13 mouse cellular contexts compared by ENCODE assay signal in the genomic region with DNA sequence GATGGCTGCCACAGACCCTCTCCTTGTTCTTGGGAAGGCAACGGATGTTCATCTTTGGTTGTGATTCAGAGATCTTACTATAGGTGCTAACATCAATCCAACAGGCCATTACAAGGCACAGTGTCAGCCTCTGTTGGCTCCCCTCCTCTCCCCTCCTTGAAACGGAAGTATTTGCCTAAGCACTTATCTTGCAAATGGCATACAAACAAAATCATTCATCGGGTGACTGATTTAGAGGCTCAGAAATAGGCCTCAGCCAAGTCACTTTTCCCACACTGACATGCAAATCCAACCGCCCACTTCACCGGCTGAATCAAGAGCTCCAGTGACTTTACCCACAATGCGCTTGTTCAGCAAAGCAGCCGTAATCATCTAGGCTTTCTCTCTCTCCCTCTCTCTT. TPM values are rescaled to one million over a fixed set of nuclear protein-coding genes. Genes with fewer than 3 reads are reported as not detected.
DNase-seq lines count a peak whose midpoint lies in the region.
"Had no signal": no experiment of that assay in that cellular context is flagged by ENCODE, and none has a peak within 500 bp of the region (broad histone marks: within the 10 kb centered on the region; RNA-seq: fewer than 3 reads in every experiment).

No protein-coding gene starts in this region.

- DNase-seq in layer of hippocampus, adult 8-10 months (ENCODE audit: low spot score in 2 of 2) = peak; percentile 56 to 59
- no peak for DNase-seq in layer of hippocampus, adult 9-10 months (ENCODE audit: low spot score)
- peak; percentile 43 for DNase-seq in ZHBTc4 (ENCODE audit: low read depth, low spot score)
- peak; percentile 48 to 72 for DNase-seq in left cerebral cortex, adult 9 months (ENCODE audit: low spot score in 2 of 2)
- peak; percentile 63 to 83 for DNase-seq in right cerebral cortex, postnatal 36 days (ENCODE audit: low spot score in 2 of 2)
- no peak for DNase-seq in embryonic facial prominence, embryonic 10.5 days (ENCODE audit: low spot score)
- DNase-seq in cerebellum, postnatal 4 days (ENCODE audit: low spot score in 2 of 2) = no peak
- no peak for DNase-seq in cerebellum, adult 11 months
- DNase-seq: cerebellum, postnatal 25 days; heart, postnatal 4 days had no signal

- no peak overlapping the region for H3K4me3 ChIP-seq in embryonic facial prominence, embryonic 10.5 days
- H3K4me3 ChIP-seq: forebrain, embryonic 12.5 days; limb, embryonic 12.5 days; megakaryocyte, embryonic 14.5 days had no signal

- H3K36me3 ChIP-seq in embryonic facial prominence, embryonic 10.5 days (replicated peaks) = no peaks in the 10 kb centered on the region
- H3K36me3 ChIP-seq: forebrain, embryonic 12.5 days; limb, embryonic 12.5 days had no signal

- H3K27me3 ChIP-seq in embryonic facial prominence, embryonic 10.5 days (replicated peaks; ENCODE audit: low read depth, poor library complexity, severe bottlenecking) = no peaks in the 10 kb centered on the region
- H3K27me3 ChIP-seq: forebrain, embryonic 12.5 days; limb, embryonic 12.5 days; megakaryocyte, embryonic 14.5 days had no signal

- H3K27ac ChIP-seq in embryonic facial prominence, embryonic 10.5 days (replicated peaks) = no peak overlapping the region
- H3K27ac ChIP-seq: forebrain, embryonic 12.5 days; limb, embryonic 12.5 days had no signal

- peaks cover 6% of the 10 kb centered on the region; the same call in 1 of the 2 replicates for H3K4me1 ChIP-seq in embryonic facial prominence, embryonic 10.5 days
- H3K4me1 ChIP-seq: forebrain, embryonic 12.5 days; limb, embryonic 12.5 days had no signal

- 57% methylated on average over 7 of the region's 7 CpGs for WGBS in embryonic facial prominence, embryonic 10.5 days

- H3K9me3 ChIP-seq in embryonic facial prominence, embryonic 10.5 days = no peaks in the 10 kb centered on the region
- H3K9me3 ChIP-seq: forebrain, embryonic 12.5 days; limb, embryonic 12.5 days had no signal

RNA-seq across cellular contexts. Expression of a gene that starts 16.7 kb away (rescaled TPM):
- total RNA-seq in layer of hippocampus, adult 8-10 months (2022) = 10 to 100 TPM; 10.8 to 15.0 (median 11.9) TPM
- 33.3 and 34.6 TPM in 2 replicates for polyA plus RNA-seq in embryonic facial prominence, embryonic 10.5 days (2016; fragmentation: Nextera tagmentation; extraction: Ambion mirVana)

RNA-seq across cellular contexts. Expression of a gene that starts 28.9 kb away (rescaled TPM):
- total RNA-seq in layer of hippocampus, adult 8-10 months (2022) = 100 to 1,000 TPM; 157 to 258 (median 206) TPM
- polyA plus RNA-seq in embryonic facial prominence, embryonic 10.5 days (2016; fragmentation: Nextera tagmentation; extraction: Ambion mirVana) = 546 and 551 TPM in 2 replicates

Comparison
In these comparisons a context has a peak if more than half of its experiments do, and no peak if none do; other contexts are left out.
1. DNase-seq: peak in layer of hippocampus, adult 8-10 months (2 of 2), ZHBTc4 (single experiment), left cerebral cortex, adult 9 months (2 of 2) and right cerebral cortex, postnatal 36 days (2 of 2); none in layer of hippocampus, adult 9-10 months (single experiment), embryonic facial prominence, embryonic 10.5 days (single experiment), cerebellum, postnatal 4 days (0 of 2) and cerebellum, adult 11 months (single experiment).